Mouse (Mus musculus) forebrain, embryonic 10.5 days (tissue): ENCODE measurements around the gene Tmem163. TPM values are rescaled to one million over a fixed set of nuclear protein-coding genes. Genes with fewer than 3 reads are reported as not detected.

ENCODE experiments used
- DNase-seq: peaks from one replicate; pipeline ENCODE4 v3.0.0-alpha.2; 2017; ENCODE audit warnings: low spot score; ENCODE audit errors: extremely low spot score
- H3K27ac ChIP-seq: fragments of 300-500 bp; sonication (generic); 2 replicates; pipeline ENCODE4 v1.5.1; 2016; ENCODE audit warnings: mild to moderate bottlenecking
- H3K27me3 ChIP-seq: fragments of 300-500 bp; sonication (generic); 2 replicates; pipeline ENCODE4 v1.6.1; 2016; ENCODE audit warnings: mild to moderate bottlenecking; ENCODE audit not compliant: poor library complexity, severe bottlenecking
- H3K36me3 ChIP-seq: fragments of 300-500 bp; sonication (generic); replicated peaks from 2 replicates; pipeline ENCODE4 v1.6.1; 2016; ENCODE audit warnings: mild to moderate bottlenecking, moderate library complexity
- H3K4me1 ChIP-seq: fragments of 300-500 bp; sonication (generic); 2 replicates; pipeline ENCODE4 v1.6.1; 2016
- H3K4me3 ChIP-seq: fragments of 300-500 bp; sonication (generic); 2 replicates; pipeline ENCODE4 v1.5.1; 2016; ENCODE audit warnings: mild to moderate bottlenecking, moderate library complexity
- H3K9me3 ChIP-seq: fragments of 300-500 bp; sonication (generic); 2 replicates; pipeline ENCODE4 v1.6.1; 2016; ENCODE audit warnings: mild to moderate bottlenecking, moderate library complexity
- WGBS: fragments of 180-500 bp; shearing (Covaris S2); methylation state at CpG from one replicate; pipeline ENCODE4 v1.1.7; 2016; 5-methylcytosine and 5-hydroxymethylcytosine counted together
- polyA plus RNA-seq: library from polyadenylated mRNA; unstranded; fragments of >200 nt; fragmentation: Nextera tagmentation; extraction: Ambion mirVana; gene quantifications from 2 replicates; pipeline ENCODE4 v1.2.1, GENCODE M21; 2016

Tmem163 gene
- polyA plus RNA-seq, 1 experiment from 2014 or later, result 9.9 TPM

DNA sequence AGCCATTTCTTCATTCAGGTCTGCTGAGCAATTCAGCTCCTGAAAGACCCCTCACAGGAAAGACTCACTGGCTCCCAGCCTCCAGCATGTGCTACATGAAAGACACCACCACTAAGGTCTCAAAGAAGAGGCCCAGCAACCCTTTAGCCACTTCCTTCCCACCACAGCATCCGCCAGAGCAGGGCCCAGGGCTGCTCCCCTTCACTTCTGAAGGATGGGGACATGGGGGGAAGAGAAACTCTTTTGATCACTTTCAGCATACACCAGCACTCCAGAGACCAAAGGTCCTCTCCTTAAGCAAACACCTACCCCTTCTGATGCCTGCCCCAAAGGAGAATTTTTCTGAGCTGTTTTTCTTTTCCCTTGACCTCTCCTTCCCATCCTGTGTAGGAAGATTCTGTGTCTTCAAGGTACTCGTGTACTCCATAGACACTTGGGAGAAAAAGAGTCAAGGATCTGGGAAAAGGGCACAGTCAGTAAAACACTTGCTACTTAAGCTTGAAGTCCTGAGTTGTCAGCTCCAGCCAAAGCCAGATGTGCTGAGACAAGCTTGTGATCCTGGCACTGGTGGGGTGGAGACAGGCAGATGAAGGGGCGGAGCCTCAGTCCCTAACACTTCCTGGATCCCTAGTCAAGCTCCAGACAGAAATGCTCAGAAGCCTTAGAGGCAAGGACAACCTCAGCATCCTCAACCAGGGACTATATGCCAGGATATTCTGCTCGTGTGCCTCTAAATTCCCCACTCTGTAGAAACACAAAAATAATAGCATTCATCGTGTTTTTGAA, 53.6 kb downstream of the Tmem163 start:
- 60% methylated on average over 5 of the region's 5 CpGs for WGBS
- no peak overlapping the region for H3K4me3 ChIP-seq
- H3K4me1 ChIP-seq, result peaks cover 20% of the 10 kb centered on the region
- H3K36me3 ChIP-seq, result no peaks in the 10 kb centered on the region
- no peaks in the 10 kb centered on the region for H3K9me3 ChIP-seq
- no peak for DNase-seq
- no peaks in the 10 kb centered on the region for H3K27me3 ChIP-seq
- H3K27ac ChIP-seq, result no peak overlapping the region; the same call in 1 of the 2 replicates

DNA sequence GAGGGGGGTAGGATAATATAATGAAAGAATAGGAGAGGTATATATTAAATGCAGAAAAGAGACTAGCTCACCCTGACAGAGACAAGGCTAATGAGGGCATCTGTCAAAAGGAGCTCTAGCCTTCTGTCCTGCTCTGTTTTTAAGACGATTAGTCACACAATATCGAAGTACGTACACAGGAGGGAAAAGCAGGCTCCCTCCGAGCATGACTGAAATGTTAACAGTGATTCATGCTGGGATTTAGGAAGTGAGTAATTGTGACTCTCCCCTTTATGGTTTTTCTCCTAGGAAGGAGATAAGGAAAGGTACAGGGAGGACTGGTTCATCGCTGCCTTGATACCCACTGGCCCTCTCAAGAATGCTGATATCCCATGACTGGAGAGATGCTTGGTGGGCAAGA, 57.0 kb downstream of the Tmem163 start:
- H3K4me3 ChIP-seq, result no peak overlapping the region
- H3K27ac ChIP-seq, result no peak overlapping the region
- H3K9me3 ChIP-seq, result no peaks in the 10 kb centered on the region
- peaks cover 19% of the 10 kb centered on the region for H3K4me1 ChIP-seq
- no peaks in the 10 kb centered on the region for H3K27me3 ChIP-seq
- no peak for DNase-seq
- no peaks in the 10 kb centered on the region for H3K36me3 ChIP-seq
- 80% methylated on average over 5 of the region's 5 CpGs for WGBS

DNA sequence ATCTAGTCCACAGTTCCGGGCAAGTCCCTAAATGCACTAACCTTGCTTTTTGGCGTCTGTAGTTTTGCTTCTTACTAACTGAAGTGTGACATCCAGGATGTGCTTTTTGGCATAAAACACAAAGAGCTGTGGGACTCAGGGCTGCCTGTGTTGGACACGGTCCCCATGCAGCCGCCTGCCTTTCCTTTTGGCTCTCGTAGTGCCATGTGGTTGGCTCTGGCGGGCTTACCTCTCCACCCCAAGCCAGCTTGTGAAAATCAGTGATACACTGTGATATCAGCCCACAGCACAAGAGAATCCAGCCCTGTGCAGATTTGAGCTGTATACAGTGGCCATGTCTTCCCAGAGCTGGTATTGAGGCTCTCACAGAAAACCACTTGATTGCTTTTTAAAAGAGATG, 60.3 kb downstream of the Tmem163 start:
- Histone ChIP-seq H3K36me3 (no peaks in the 10 kb centered on the region), H3K27me3 (no peaks in the 10 kb centered on the region), H3K27ac (no peak overlapping the region), H3K4me1 (no peaks in the 10 kb centered on the region), H3K9me3 (no peaks in the 10 kb centered on the region), H3K4me3 (no peak overlapping the region)
- 86% methylated on average over 6 of the region's 6 CpGs for WGBS
- no peak for DNase-seq

DNA sequence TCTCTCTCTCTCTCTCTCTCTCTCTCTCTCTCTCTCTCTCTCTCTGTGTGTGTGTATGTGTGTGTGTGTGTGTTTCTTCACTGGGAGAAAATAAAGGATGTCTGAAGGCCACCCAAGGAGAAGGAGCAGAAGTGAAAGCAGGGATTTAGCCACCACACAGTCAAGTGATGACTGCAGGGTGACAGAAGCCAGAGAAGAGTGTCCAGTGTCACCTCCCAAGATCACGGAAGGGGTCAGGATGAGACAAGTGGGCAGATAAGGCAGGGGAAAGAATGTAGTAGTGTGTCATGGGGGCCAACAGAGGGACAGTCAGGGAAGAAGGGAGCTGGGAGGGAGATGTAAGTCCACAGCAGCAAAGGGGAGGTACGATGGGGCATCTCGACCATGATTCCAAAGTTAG, 69.0 kb downstream of the Tmem163 start:
- H3K36me3 ChIP-seq, result no peaks in the 10 kb centered on the region
- H3K4me1 ChIP-seq, result no peaks in the 10 kb centered on the region
- 94% methylated on average over 3 of the region's 3 CpGs for WGBS
- no peak overlapping the region for H3K27ac ChIP-seq
- H3K27me3 ChIP-seq, result no peaks in the 10 kb centered on the region
- H3K9me3 ChIP-seq, result no peaks in the 10 kb centered on the region
- no peak for DNase-seq
- no peak overlapping the region for H3K4me3 ChIP-seq

DNA sequence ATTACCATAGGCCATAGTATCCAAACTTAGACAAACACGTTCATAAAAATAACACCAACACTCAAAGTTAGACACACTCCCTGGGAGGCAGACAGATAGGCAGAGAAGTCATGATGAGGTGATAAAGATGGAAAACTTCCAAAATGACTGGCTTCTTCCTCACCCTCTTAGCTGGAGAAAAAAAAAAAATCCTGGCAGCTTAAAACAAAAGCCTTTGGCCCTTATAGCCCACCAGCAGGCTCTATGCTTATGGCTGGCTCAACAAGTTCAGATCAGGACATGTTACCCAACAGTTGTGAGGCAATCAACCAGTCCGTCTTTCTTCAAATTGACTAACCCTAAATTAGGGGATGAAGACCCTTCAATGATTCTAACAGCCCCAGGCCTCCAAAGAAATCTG, 69.5 kb downstream of the Tmem163 start:
- DNase-seq, result no peak
- Histone ChIP-seq H3K27me3 (no peaks in the 10 kb centered on the region), H3K4me1 (peaks cover under 1% of the 10 kb centered on the region), H3K36me3 (no peaks in the 10 kb centered on the region), H3K4me3 (no peak overlapping the region), H3K9me3 (no peaks in the 10 kb centered on the region), H3K27ac (no peak overlapping the region)
- 89% methylated on average over 2 of the region's 2 CpGs for WGBS

DNA sequence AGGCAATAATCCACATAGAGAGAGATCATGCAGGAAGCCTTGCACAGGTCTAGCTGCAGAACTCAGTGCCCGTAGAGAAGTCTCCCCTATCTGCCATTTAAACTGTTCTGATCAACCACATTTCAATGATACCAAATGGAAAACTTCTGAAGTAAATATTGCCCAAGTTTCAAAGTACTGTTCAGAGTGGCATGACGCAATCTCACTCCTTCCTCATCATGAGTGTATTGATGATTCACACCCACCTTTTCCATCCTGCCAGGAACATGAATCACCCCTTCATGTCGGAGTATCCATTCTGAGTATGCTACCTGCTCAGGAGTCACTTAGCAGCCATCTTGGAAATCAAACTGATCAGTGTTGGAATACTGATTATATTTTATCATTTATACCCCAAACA, 71.0 kb downstream of the Tmem163 start:
- Histone ChIP-seq H3K4me1 (peaks cover 15% of the 10 kb centered on the region), H3K9me3 (no peaks in the 10 kb centered on the region), H3K27ac (no peak overlapping the region), H3K4me3 (no peak overlapping the region), H3K27me3 (no peaks in the 10 kb centered on the region), H3K36me3 (no peaks in the 10 kb centered on the region)
- no peak for DNase-seq
- WGBS, result 97% methylated on average over 3 of the region's 3 CpGs

DNA sequence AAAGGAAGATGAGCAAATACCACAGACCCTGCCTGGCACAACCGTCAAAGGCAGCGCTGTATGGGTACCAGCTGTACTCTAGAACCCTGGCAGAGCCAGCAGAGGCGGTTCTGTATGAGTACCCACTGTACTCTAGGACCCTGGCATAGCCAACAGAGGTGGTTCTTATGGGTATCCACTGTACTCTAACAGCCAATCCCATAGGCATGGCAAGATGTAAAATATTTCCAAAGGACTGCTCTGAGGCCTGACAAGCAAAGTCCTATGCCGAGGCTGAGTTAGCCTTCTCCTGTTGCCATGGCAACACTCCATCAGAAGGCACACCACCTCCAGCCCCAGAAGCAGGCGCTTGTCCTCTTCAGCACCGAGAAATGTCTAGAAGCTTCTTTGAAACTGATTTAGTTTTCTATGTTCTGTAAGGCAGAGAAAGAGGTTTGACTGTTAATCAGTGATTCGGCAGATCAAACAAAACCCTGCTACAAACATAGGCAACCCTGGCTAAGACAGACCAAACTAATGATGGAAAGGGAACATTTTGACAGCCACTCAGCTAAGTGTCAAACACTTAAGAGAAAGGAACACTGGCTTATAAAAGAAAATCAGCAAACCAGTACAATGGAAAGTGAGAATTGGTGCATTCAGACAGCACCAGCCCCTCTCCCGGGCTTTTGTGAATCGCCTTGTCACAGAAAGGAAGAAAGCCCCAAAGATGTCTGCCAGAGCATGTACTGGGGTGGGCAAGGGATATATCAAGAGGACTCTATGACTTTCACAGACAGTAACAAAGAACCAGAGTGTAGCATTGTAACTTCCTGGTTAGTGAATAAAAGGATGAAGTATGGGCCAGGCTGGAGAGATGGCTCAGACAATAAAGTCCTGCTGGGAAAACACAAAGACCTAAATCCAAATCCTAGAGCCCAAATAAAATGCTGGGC, 75.4 kb downstream of the Tmem163 start:
- H3K27me3 ChIP-seq, result no peaks in the 10 kb centered on the region
- no peaks in the 10 kb centered on the region for H3K9me3 ChIP-seq
- 63% methylated on average over 9 of the region's 9 CpGs for WGBS
- H3K4me1 ChIP-seq, result peaks cover 15% of the 10 kb centered on the region
- no peak for DNase-seq
- peak overlapping the region; percentile 3; the same call in 1 of the 2 replicates for H3K27ac ChIP-seq
- no peak overlapping the region for H3K4me3 ChIP-seq
- no peaks in the 10 kb centered on the region for H3K36me3 ChIP-seq

DNA sequence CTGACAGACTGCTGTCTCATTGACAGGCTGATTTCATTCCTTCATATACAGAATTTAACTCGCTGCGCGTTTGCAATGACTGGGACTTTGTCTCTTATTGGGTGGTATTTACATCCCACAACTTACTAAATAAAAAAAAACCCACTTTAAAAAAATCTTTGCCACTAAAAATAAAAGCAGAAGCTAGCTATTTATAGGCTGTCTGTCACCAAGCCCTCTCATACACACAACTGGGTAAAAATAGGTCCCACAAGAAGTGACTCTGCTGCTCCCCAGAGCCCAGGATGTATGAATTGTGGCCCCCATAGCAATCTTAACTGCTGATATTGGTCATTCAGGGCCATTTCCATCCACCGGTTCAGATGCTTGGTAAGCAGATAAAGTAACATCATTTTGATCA, 83.2 kb downstream of the Tmem163 start:
- no peak overlapping the region for H3K27ac ChIP-seq
- peaks cover 3% of the 10 kb centered on the region; the same call in 1 of the 2 replicates for H3K4me1 ChIP-seq
- H3K27me3 ChIP-seq, result no peaks in the 10 kb centered on the region
- DNase-seq, result no peak
- H3K4me3 ChIP-seq, result no peak overlapping the region
- WGBS, result 94% methylated on average over 4 of the region's 4 CpGs
- no peaks in the 10 kb centered on the region for H3K9me3 ChIP-seq
- H3K36me3 ChIP-seq, result no peaks in the 10 kb centered on the region

DNA sequence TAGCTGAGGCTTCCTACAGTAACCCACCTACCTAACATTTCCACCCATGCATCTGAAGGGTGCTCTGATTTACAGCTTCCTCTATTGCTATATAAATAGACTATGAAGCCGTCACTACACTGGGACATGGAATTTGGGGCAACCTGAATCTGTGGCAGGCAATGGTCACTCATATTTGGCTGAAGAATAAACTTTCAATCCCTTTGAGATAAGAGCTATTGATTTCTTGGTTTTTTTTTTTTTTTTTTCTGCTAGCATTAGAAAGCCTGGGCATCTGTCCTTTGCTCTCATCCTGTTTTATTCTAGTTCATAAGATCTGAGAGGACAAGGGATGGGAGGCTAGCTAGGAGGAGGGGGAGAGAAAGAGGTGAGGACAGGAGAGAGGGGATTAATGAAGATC, 83.6 kb downstream of the Tmem163 start:
- H3K36me3 ChIP-seq, result no peaks in the 10 kb centered on the region
- H3K27me3 ChIP-seq, result no peaks in the 10 kb centered on the region
- H3K4me3 ChIP-seq, result no peak overlapping the region
- no peak overlapping the region for H3K27ac ChIP-seq
- peaks cover 3% of the 10 kb centered on the region; the same call in 1 of the 2 replicates for H3K4me1 ChIP-seq
- WGBS, result 87% methylated on average over 1 of the region's 1 CpGs
- DNase-seq, result no peak
- no peaks in the 10 kb centered on the region for H3K9me3 ChIP-seq

DNA sequence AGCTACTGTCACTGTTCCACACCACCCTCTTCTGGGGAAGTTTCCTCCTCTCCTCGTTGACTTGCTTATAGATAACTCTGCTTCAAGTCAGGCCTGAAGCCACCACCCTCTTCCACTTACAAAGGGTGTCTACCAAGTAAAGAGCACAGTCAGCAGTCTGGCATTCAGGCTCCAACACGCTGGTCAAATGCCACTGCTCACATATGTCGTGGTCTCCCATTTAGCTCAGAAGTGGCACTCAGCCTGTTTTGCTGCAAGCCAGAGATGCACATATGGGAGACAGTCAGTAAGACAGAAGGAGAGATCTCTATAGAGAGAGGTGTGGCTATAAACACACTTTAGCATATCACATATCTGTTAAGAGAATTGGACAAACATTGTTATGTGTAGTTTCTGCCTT, 89.8 kb downstream of the Tmem163 start:
- DNase-seq, result no peak
- Histone ChIP-seq H3K36me3 (no peaks in the 10 kb centered on the region), H3K9me3 (no peaks in the 10 kb centered on the region), H3K27me3 (no peaks in the 10 kb centered on the region), H3K27ac (no peak overlapping the region), H3K4me3 (no peak overlapping the region), H3K4me1 (peaks cover under 1% of the 10 kb centered on the region; the same call in 1 of the 2 replicates)
- 82% methylated on average over 3 of the region's 3 CpGs for WGBS

DNA sequence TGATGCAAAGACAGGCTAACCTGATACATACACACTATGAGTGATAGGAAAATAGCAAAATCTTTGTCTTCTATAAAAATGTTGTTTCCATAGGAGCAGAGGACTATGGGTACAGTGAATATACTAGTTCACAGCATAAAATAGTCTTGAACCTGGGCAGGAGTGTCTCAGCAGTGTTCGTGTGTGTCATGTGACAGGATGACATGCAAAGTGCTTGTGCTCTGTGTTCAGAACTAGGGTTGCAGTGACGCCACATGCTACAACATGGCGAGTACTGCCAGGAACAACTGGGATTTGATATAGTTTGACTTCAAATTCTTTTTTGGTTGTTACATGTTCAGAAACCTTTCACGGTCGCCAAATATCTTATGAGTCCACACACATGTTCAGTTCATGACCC, 92.3 kb downstream of the Tmem163 start:
- no peak for DNase-seq
- Histone ChIP-seq H3K4me3 (no peak overlapping the region), H3K4me1 (no peaks in the 10 kb centered on the region), H3K36me3 (no peaks in the 10 kb centered on the region), H3K9me3 (no peaks in the 10 kb centered on the region), H3K27ac (no peak overlapping the region), H3K27me3 (no peaks in the 10 kb centered on the region)
- 91% methylated on average over 5 of the region's 5 CpGs for WGBS

DNA sequence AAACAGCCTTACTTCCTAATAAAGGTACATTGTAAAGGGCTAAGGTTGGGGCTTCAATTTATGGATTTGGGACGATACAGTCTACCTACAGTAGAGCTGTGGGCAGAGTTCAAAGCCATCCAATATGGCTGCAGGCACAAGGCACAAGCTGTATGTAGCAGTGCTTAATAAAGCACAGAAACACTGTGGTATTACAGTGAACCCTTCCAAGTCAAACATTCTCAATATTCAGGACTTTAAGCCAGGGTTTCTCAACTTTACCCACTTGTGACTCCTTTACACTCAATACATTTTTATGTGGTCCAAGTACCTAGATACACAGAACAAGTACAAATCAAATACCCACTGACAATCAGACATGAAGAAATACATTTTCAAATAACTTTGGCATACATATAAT, 93.2 kb downstream of the Tmem163 start:
- H3K27me3 ChIP-seq, result no peaks in the 10 kb centered on the region
- H3K27ac ChIP-seq, result no peak overlapping the region
- H3K36me3 ChIP-seq, result no peaks in the 10 kb centered on the region
- DNase-seq, result no peak
- H3K4me3 ChIP-seq, result no peak overlapping the region
- WGBS, result 83% methylated on average over 1 of the region's 1 CpGs
- no peaks in the 10 kb centered on the region for H3K9me3 ChIP-seq
- H3K4me1 ChIP-seq, result no peaks in the 10 kb centered on the region

DNA sequence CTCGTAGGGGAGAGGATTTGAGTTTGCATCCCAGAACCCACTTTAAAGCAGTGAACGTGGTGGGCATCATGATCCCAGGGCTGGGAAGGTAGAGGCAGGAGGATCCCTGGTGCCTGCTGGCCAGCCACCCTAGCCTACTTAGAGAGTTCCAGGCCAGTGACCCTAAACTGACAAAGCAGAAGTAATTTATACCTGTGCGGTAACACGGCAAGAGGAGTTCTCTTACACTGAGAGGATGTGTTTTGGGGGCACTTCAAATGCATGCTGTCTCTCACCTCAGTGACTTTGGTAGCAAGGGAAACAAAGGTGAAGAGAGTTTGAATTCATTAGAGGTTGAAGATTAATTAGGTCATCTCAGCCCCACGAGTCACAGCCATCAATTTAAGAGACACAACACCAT, 101.4 kb downstream of the Tmem163 start:
- Histone ChIP-seq H3K36me3 (no peaks in the 10 kb centered on the region), H3K9me3 (no peaks in the 10 kb centered on the region), H3K4me1 (peaks cover 59% of the 10 kb centered on the region), H3K27ac (no peak overlapping the region), H3K27me3 (no peaks in the 10 kb centered on the region), H3K4me3 (no peak overlapping the region)
- 69% methylated on average over 5 of the region's 5 CpGs for WGBS
- DNase-seq, result no peak
